Mouse (Mus musculus): Measurements from ENCODE around the gene Arhgap1. TPM values are rescaled to one million over a fixed set of nuclear protein-coding genes. Genes with fewer than 3 reads are reported as not detected.
"Not testable (repeated sequence)": the region's sequence is repeated elsewhere in the genome, so short reads cannot be mapped to it uniquely, and the experiment has no call there.

The Arhgap1 gene
- 110 and 132 TPM in 2 replicates for polyA plus RNA-seq (2015; fragmentation: Nextera tagmentation; extraction: Ambion mirVana)

GRCm38 (mm10) chr2:91649553-91650359 is at the start of gene Arhgap1, which contains the start of gene Zfp408:
TSS of gene Arhgap1 (plus strand) at chr2:91649860.
TSS of gene Zfp408 (minus strand) at chr2:91649791.
- peak; percentile 92 for ATAC-seq (replicated peaks; ENCODE audit: low FRiP score)
- peak within 1 kb of the TSS; percentile 88 for H3K27ac ChIP-seq
- peaks cover 37% of the 10 kb centered on the region for H3K4me1 ChIP-seq
- no peaks in the 10 kb centered on the region for H3K27me3 ChIP-seq
- peaks cover 57% of the 10 kb centered on the region for H3K36me3 ChIP-seq
- H3K9me3 ChIP-seq (replicated peaks): no peaks in the 10 kb centered on the region
- WGBS: under 1% methylated on average over 44 of the region's 44 CpGs
- peak within 1 kb of the TSS; percentile 90 for H3K4me2 ChIP-seq
- H3K4me3 ChIP-seq (replicated peaks): peak within 1 kb of the TSS; percentile 59
- H3K9ac ChIP-seq: peak within 1 kb of the TSS; percentile 86

- 96% methylated on average over 4 of the region's 4 CpGs for WGBS
- no peak for ATAC-seq (replicated peaks; ENCODE audit: low FRiP score)
- no peaks in the 10 kb centered on the region for H3K27me3 ChIP-seq
- no peaks in the 10 kb centered on the region for H3K4me1 ChIP-seq
- no peak overlapping the region for H3K4me3 ChIP-seq (replicated peaks)
- no peaks in the 10 kb centered on the region for H3K9me3 ChIP-seq (replicated peaks)
- H3K36me3 ChIP-seq: peaks cover 92% of the 10 kb centered on the region
- H3K27ac ChIP-seq: no peak overlapping the region
- H3K9ac ChIP-seq: no peak overlapping the region
- H3K4me2 ChIP-seq: no peak overlapping the region
Measured at GRCm38 (mm10) chr2:91600475-91600874, 49.2 kb upstream of the Arhgap1 start.

GRCm38 (mm10) chr2:91602389-91602788 is 47.3 kb upstream of the Arhgap1 start:
- H3K36me3 ChIP-seq: peaks cover 92% of the 10 kb centered on the region
- H3K9me3 ChIP-seq (replicated peaks): no peaks in the 10 kb centered on the region
- ATAC-seq (replicated peaks; ENCODE audit: low FRiP score): no peak
- H3K4me2 ChIP-seq: no peak overlapping the region
- 89% methylated on average over 4 of the region's 4 CpGs for WGBS
- no peak overlapping the region for H3K9ac ChIP-seq
- no peaks in the 10 kb centered on the region for H3K4me1 ChIP-seq
- no peak overlapping the region for H3K4me3 ChIP-seq (replicated peaks)
- H3K27me3 ChIP-seq: no peaks in the 10 kb centered on the region
- no peak overlapping the region for H3K27ac ChIP-seq

GRCm38 (mm10) chr2:91609370-91609769 is 40.3 kb upstream of the Arhgap1 start:
- not testable (repeated sequence) for H3K4me1 ChIP-seq; H3K27me3 ChIP-seq; ATAC-seq (replicated peaks; ENCODE audit: low FRiP score); H3K4me2 ChIP-seq; H3K9ac ChIP-seq; H3K4me3 ChIP-seq (replicated peaks); H3K9me3 ChIP-seq (replicated peaks); H3K27ac ChIP-seq
- H3K36me3 ChIP-seq: peaks cover 82% of the 10 kb centered on the region

GRCm38 (mm10) chr2:91622356-91622755 is 27.3 kb upstream of the Arhgap1 start:
- 91% methylated on average over 5 of the region's 5 CpGs for WGBS
- Histone ChIP-seq H3K36me3 (peaks cover 68% of the 10 kb centered on the region), H3K4me3 (replicated peaks) (no peak overlapping the region), H3K4me1 (no peaks in the 10 kb centered on the region), H3K27me3 (no peaks in the 10 kb centered on the region), H3K4me2 (no peak overlapping the region), H3K9ac (no peak overlapping the region), H3K9me3 (replicated peaks) (no peaks in the 10 kb centered on the region), H3K27ac (no peak overlapping the region)
- ATAC-seq (replicated peaks; ENCODE audit: low FRiP score): no peak

- not testable (repeated sequence) for H3K27ac ChIP-seq; H3K27me3 ChIP-seq; H3K9me3 ChIP-seq (replicated peaks); ATAC-seq (replicated peaks; ENCODE audit: low FRiP score); H3K4me1 ChIP-seq; H3K9ac ChIP-seq; H3K4me2 ChIP-seq; H3K4me3 ChIP-seq (replicated peaks)
- 98% methylated on average over 7 of the region's 7 CpGs for WGBS
- peaks cover 58% of the 10 kb centered on the region for H3K36me3 ChIP-seq
Measured at GRCm38 (mm10) chr2:91623366-91623765, 26.3 kb upstream of the Arhgap1 start.

GRCm38 (mm10) chr2:91627486-91627885 is 22.2 kb upstream of the Arhgap1 start:
- no peak overlapping the region for H3K9ac ChIP-seq
- no peaks in the 10 kb centered on the region for H3K4me1 ChIP-seq
- no peak overlapping the region for H3K4me3 ChIP-seq (replicated peaks)
- H3K27ac ChIP-seq: no peak overlapping the region
- 76% methylated on average over 5 of the region's 5 CpGs for WGBS
- no peak overlapping the region for H3K4me2 ChIP-seq
- H3K9me3 ChIP-seq (replicated peaks): no peaks in the 10 kb centered on the region
- no peak for ATAC-seq (replicated peaks; ENCODE audit: low FRiP score)
- H3K36me3 ChIP-seq: peaks cover 17% of the 10 kb centered on the region
- no peaks in the 10 kb centered on the region for H3K27me3 ChIP-seq

GRCm38 (mm10) chr2:91628171-91628570 is 21.5 kb upstream of the Arhgap1 start:
- no peak for ATAC-seq (replicated peaks; ENCODE audit: low FRiP score)
- H3K9me3 ChIP-seq (replicated peaks): no peaks in the 10 kb centered on the region
- 90% methylated on average over 8 of the region's 8 CpGs for WGBS

GRCm38 (mm10) chr2:91629682-91630081 is 20.0 kb upstream of the Arhgap1 start:
- no peak overlapping the region for H3K4me2 ChIP-seq

More at GRCm38 (mm10) chr2:91628171-91628570, 21.5 kb upstream of the Arhgap1 start:
- H3K27ac ChIP-seq: no peak overlapping the region
- H3K4me1 ChIP-seq: no peaks in the 10 kb centered on the region
- H3K4me2 ChIP-seq: no peak overlapping the region
- H3K36me3 ChIP-seq: peaks cover 10% of the 10 kb centered on the region
- no peak overlapping the region for H3K9ac ChIP-seq
- no peaks in the 10 kb centered on the region for H3K27me3 ChIP-seq
- H3K4me3 ChIP-seq (replicated peaks): no peak overlapping the region

GRCm38 (mm10) chr2:91630384-91630783 is 19.3 kb upstream of the Arhgap1 start:
- H3K27ac ChIP-seq: no peak overlapping the region
- H3K4me2 ChIP-seq: no peak overlapping the region
- no peak for ATAC-seq (replicated peaks; ENCODE audit: low FRiP score)
- 88% methylated on average over 12 of the region's 12 CpGs for WGBS
- no peaks in the 10 kb centered on the region for H3K4me1 ChIP-seq
- H3K9ac ChIP-seq: no peak overlapping the region
- no peaks in the 10 kb centered on the region for H3K27me3 ChIP-seq
- no peaks in the 10 kb centered on the region for H3K9me3 ChIP-seq (replicated peaks)
- no peaks in the 10 kb centered on the region for H3K36me3 ChIP-seq
- H3K4me3 ChIP-seq (replicated peaks): no peak overlapping the region

More at GRCm38 (mm10) chr2:91629682-91630081, 20.0 kb upstream of the Arhgap1 start:
- Histone ChIP-seq H3K4me3 (replicated peaks) (no peak overlapping the region), H3K9me3 (replicated peaks) (no peaks in the 10 kb centered on the region), H3K9ac (no peak overlapping the region), H3K27me3 (no peaks in the 10 kb centered on the region), H3K36me3 (no peaks in the 10 kb centered on the region), H3K27ac (no peak overlapping the region), H3K4me1 (no peaks in the 10 kb centered on the region)
- WGBS: 82% methylated on average over 18 of the region's 18 CpGs
- no peak for ATAC-seq (replicated peaks; ENCODE audit: low FRiP score)

- no peak overlapping the region for H3K9ac ChIP-seq
- no peak for ATAC-seq (replicated peaks; ENCODE audit: low FRiP score)
- H3K27ac ChIP-seq: no peak overlapping the region
- H3K27me3 ChIP-seq: no peaks in the 10 kb centered on the region
- H3K9me3 ChIP-seq (replicated peaks): no peaks in the 10 kb centered on the region
- no peaks in the 10 kb centered on the region for H3K36me3 ChIP-seq
- H3K4me3 ChIP-seq (replicated peaks): no peak overlapping the region
- 87% methylated on average over 5 of the region's 5 CpGs for WGBS
- H3K4me1 ChIP-seq: no peaks in the 10 kb centered on the region
- H3K4me2 ChIP-seq: no peak overlapping the region
Measured at GRCm38 (mm10) chr2:91631826-91632225, 17.8 kb upstream of the Arhgap1 start.

- no peak overlapping the region for H3K27ac ChIP-seq
- 77% methylated on average over 5 of the region's 5 CpGs for WGBS
Measured at GRCm38 (mm10) chr2:91632316-91632715, 17.3 kb upstream of the Arhgap1 start.

More at GRCm38 (mm10) chr2:91632316-91632715, 17.3 kb upstream of the Arhgap1 start:
- H3K4me2 ChIP-seq: no peak overlapping the region
- ATAC-seq (replicated peaks; ENCODE audit: low FRiP score): no peak
- no peak overlapping the region for H3K4me3 ChIP-seq (replicated peaks)
- H3K9me3 ChIP-seq (replicated peaks): no peaks in the 10 kb centered on the region
- no peak overlapping the region for H3K9ac ChIP-seq
- no peaks in the 10 kb centered on the region for H3K27me3 ChIP-seq
- H3K36me3 ChIP-seq: no peaks in the 10 kb centered on the region
- H3K4me1 ChIP-seq: no peaks in the 10 kb centered on the region

Data from kidney, embryonic 15.5 days (tissue).